Mouse (Mus musculus) layer of hippocampus, postnatal 25 days (tissue): ENCODE measurements around the gene 1190005I06Rik. TPM values are rescaled to one million over a fixed set of nuclear protein-coding genes. Genes with fewer than 3 reads are reported as not detected.

Experiments
- DNase-seq, 2 experiments: peaks; one replicate each; pipeline ENCODE4 v3.0.0; 2022; ENCODE audit warnings: mixed read lengths in 2 of 2, low spot score in 1 of 2; ENCODE audit errors: extremely low spot score in 1 of 2
- total RNA-seq, 2 experiments: library from RNA; stranded (reverse); gene quantifications; 2 replicates each; pipeline ENCODE4 v1.2.3; 2021

1190005I06Rik gene
- total RNA-seq, 2 experiments from 2014 or later, result 15.2 to 15.9 TPM

DNA sequence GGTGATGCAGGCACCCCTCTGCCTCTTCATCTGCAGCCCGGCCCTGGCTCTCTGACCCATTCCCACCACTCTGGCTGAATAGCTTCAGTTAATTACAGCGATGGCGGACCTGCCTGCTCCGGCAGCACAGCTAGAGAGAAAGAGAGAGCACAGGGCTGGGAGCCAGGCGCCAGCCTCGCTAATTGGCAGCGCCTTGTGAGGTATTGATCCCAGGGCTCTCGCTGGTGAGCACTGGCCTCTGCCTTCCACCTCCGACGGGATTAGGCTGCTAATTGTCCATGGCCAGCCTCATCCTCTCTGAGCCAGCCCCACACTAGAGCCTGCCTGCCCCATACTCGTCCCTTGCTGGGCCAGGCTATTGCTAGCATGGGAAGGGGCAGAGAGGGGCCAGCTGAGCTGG is 87.8 kb downstream of the 1190005I06Rik start:
- no peak for DNase-seq

Other genes with a start within 250 kb of the 1190005I06Rik start
- 1 to 10 TPM; 2.9 to 4.6 TPM for gene Gins2, start 58.3 kb downstream of the 1190005I06Rik start, total RNA-seq
- gene Gm27021, start 20.4 kb upstream of the 1190005I06Rik start, total RNA-seq, result not detected
- gene Cox4i1, start 20.6 kb upstream of the 1190005I06Rik start, total RNA-seq, result 1,000 to 10,000 TPM; 1,090 to 1,232 TPM
- 10 to 100 TPM; 73.4 to 89.1 TPM for gene Emc8, start 20.9 kb upstream of the 1190005I06Rik start, total RNA-seq
- 1 to 10 TPM; 4.1 to 4.2 TPM for gene Irf8, start 88.7 kb upstream of the 1190005I06Rik start, total RNA-seq